Mouse (Mus musculus) neural tube, embryonic 15.5 days (tissue): Measurements from ENCODE around the gene Plcb4. TPM values are rescaled to one million over a fixed set of nuclear protein-coding genes. Genes with fewer than 3 reads are reported as not detected.

Source experiments
- ATAC-seq: fragments of 200-750 bp; cut with Nextera tagmentation; 2 replicates; pipeline ENCODE4 v1.8.0; 2017; ENCODE audit warnings: mild to moderate bottlenecking, moderate TSS enrichment, moderate library complexity; ENCODE audit not compliant: low FRiP score
- H3K27ac ChIP-seq: fragments of 300-500 bp; sonication (generic); replicated peaks from 2 replicates; pipeline ENCODE4 v1.5.1; 2015; ENCODE audit warnings: mild to moderate bottlenecking, inconsistent platforms
- H3K27me3 ChIP-seq: fragments of 300-500 bp; sonication (generic); replicated peaks from 2 replicates; pipeline ENCODE4 v1.6.1; 2015; ENCODE audit warnings: inconsistent platforms
- H3K36me3 ChIP-seq: fragments of 300-500 bp; sonication (generic); 2 replicates; pipeline ENCODE4 v1.6.1; 2015; ENCODE audit warnings: inconsistent platforms
- H3K4me1 ChIP-seq: fragments of 300-500 bp; sonication (generic); 2 replicates; pipeline ENCODE4 v1.6.1; 2015; ENCODE audit warnings: inconsistent platforms
- H3K4me2 ChIP-seq: fragments of 300-500 bp; sonication (generic); 2 replicates; pipeline ENCODE4 v1.6.1; 2015; ENCODE audit warnings: inconsistent platforms, mild to moderate bottlenecking, moderate library complexity
- H3K4me3 ChIP-seq: fragments of 300-500 bp; sonication (generic); replicated peaks from 2 replicates; pipeline ENCODE4 v1.5.1; 2015; ENCODE audit warnings: mild to moderate bottlenecking, inconsistent platforms
- H3K9ac ChIP-seq: fragments of 300-500 bp; sonication (generic); replicated peaks from 2 replicates; pipeline ENCODE4 v1.6.1; 2015; ENCODE audit warnings: mild to moderate bottlenecking, inconsistent platforms
- H3K9me3 ChIP-seq: fragments of 300-500 bp; sonication (generic); replicated peaks from 2 replicates; pipeline ENCODE4 v1.6.1; 2016; ENCODE audit warnings: inconsistent platforms
- WGBS: fragments of 180-500 bp; shearing (Covaris S2); methylation state at CpG from one replicate; pipeline ENCODE4 v1.1.7; 2015; ENCODE audit warnings: mixed read lengths; 5-methylcytosine and 5-hydroxymethylcytosine counted together
- polyA plus RNA-seq: library from polyadenylated mRNA; unstranded; fragments of >200 nt; fragmentation: Nextera tagmentation; extraction: Ambion mirVana; gene quantifications from 2 replicates; pipeline ENCODE4 v1.2.1, GENCODE M21; 2015

Plcb4 gene
- polyA plus RNA-seq = 34.5 and 35.5 TPM in 2 replicates

DNA sequence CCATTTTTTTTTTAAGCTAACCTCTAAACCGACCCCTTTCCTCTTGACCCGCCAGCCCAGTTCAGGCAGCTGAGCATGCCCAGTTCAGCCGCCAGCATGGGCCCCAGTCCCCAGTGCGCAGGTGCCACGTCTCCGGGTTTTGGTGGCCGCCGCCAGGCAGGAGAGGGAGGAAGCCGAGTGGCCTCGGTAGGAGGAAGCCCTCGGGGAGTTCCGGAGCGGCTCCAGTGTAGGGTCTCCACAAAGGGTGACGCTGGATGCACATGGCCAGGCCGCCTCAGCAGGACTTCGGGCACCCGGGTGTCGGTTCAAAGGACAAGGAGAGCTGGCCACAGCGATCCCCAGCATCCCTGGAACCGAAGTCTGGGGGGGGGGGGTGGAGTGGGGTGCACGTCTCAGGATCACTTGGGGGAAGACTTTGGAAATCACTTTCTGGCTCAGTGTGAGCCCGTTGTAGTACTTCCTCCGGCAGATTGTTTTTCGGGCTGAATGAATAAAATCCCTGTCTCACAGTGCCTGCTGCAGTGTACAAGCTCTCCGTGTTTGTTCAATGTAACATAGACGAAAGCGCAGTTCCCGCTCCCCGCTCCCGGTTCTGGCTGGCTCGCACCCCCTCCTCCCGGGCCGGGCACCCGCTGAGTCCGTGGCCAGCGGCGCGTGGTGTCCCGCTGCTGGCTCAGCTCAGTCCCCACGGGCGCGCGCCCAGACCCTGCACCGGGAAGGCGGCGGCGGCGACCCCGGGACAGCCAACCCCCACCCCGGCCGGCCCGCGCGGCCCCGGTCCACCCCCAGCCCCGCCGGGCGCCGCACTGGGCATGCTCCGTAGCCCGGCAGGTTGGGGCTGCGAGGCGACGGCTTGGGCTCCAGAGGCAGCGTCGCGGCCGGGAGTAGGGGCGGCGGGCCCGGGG is at the start of gene Plcb4:
TSS of gene Plcb4 (plus strand) at position 526 of the 905 bp plus-strand sequence.
- H3K4me1 ChIP-seq = peaks cover 6% of the 10 kb centered on the region; the same call in 1 of the 2 replicates
- WGBS = under 1% methylated on average over 67 of the region's 71 CpGs
- ATAC-seq = peak; percentile 91

DNA sequence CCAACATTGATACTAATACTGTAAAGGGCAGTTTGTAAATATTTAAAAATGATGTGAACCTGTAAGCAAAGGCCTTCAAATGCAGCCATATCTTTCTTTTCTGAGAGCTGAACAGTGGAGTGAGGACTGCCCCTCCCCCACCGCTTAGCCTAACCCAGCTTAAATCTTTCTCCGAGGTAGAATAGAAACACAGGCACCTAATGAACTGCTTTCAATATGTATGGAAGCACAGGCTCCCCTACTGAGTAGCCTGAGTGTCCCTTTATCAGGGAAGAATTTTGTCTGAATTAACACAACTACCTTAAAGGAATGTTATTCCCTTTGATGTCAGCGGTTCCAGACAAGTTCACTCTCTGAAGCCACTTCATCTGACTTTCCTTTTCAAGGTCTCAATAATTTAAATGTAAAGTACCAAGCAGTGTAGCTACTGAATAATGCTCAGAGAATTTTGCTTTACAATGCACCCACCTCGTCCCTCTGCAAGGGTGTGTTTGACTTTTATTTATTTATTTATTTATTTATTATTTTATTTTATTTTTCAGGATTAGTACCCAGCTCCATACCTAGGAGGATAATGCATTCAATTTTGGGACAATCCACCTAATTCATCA is 44.1 kb upstream of the Plcb4 start:
- no peak overlapping the region for H3K4me2 ChIP-seq
- 11% methylated on average over 4 of the region's 4 CpGs for WGBS
- ATAC-seq = no peak

More for the DNA sequence above, at the start of gene Plcb4:
- H3K27ac ChIP-seq = peak within 1 kb of the TSS; percentile 96
- H3K27me3 ChIP-seq = no peaks in the 10 kb centered on the region
- no peaks in the 10 kb centered on the region for H3K36me3 ChIP-seq
- peak within 1 kb of the TSS; percentile 81 for H3K4me3 ChIP-seq
- no peaks in the 10 kb centered on the region for H3K9me3 ChIP-seq
- peak within 1 kb of the TSS; percentile 89 for H3K9ac ChIP-seq
- peak within 1 kb of the TSS; percentile 73 for H3K4me2 ChIP-seq

DNA sequence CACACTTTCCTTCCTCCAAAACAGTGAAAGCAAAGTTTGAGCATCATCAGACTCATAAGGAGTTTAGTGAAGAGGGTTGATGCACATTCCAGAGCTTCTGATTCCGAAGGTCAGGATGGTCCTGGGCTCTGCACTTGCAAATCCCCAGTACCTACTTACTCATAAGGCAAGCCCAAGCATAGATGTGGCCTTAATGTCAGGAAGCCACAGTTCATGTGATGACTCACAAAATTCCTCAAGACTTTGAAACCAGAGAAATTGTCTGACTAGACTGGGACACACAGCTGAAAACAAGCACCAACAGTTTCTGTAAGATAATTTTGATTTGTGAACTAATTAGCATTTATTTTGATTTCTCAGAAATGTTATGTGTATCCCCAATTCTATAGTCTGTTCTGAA is 42.7 kb upstream of the Plcb4 start:
- Histone ChIP-seq H3K4me1 (no peaks in the 10 kb centered on the region), H3K9ac (no peak overlapping the region), H3K9me3 (no peaks in the 10 kb centered on the region), H3K36me3 (no peaks in the 10 kb centered on the region), H3K4me3 (no peak overlapping the region), H3K27me3 (no peaks in the 10 kb centered on the region), H3K27ac (no peak overlapping the region), H3K4me2 (no peak overlapping the region)
- WGBS = 90% methylated on average over 1 of the region's 1 CpGs
- ATAC-seq = no peak

More for the DNA sequence above, 44.1 kb upstream of the Plcb4 start:
- Histone ChIP-seq H3K27me3 (no peaks in the 10 kb centered on the region), H3K9ac (no peak overlapping the region), H3K36me3 (no peaks in the 10 kb centered on the region), H3K27ac (no peak overlapping the region), H3K4me3 (no peak overlapping the region), H3K9me3 (no peaks in the 10 kb centered on the region), H3K4me1 (no peaks in the 10 kb centered on the region)

DNA sequence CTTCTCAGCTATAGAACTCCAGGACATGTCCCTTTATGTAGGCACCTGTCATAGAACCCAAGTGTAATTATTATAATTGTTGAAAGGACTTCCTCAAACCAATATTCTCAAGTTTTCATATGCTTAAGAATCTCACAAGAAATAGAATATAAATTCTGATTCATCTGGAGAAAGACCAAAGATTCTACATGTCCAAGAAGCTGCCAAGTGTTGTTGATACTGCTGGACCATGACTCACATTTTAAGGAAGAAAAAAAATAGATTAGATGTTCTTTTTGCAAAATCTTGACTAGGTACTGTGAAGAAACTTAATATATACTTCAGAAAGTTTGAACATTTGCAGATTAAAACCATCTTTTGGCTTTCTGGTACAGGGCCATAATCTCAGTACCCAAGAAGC is 40.3 kb upstream of the Plcb4 start:
- H3K4me1 ChIP-seq = no peaks in the 10 kb centered on the region
- H3K4me3 ChIP-seq = no peak overlapping the region
- H3K36me3 ChIP-seq = no peaks in the 10 kb centered on the region
- H3K9ac ChIP-seq = no peak overlapping the region
- no peak for ATAC-seq
- H3K27me3 ChIP-seq = no peaks in the 10 kb centered on the region
- H3K27ac ChIP-seq = no peak overlapping the region
- no peak overlapping the region for H3K4me2 ChIP-seq
- H3K9me3 ChIP-seq = no peaks in the 10 kb centered on the region

DNA sequence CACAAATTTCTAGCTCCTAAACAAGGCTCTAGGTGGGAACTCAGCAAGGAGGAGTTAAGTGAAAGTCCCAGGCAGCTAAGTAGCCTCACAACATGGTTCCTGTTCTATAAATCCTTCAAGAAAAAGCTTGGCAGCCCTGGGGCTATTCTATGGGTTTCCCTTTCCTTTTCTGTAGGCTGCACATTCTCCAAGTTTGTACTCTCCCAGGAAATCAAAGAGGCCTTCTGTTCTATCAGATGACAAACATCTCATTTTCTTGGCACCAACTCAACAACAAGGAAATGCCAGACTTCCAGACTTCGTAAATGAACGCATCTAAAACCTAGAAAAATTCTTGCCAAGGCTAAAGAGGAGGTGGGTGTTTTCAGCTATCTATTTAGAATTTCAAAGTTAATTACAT is 38.9 kb upstream of the Plcb4 start:
- WGBS = 72% methylated on average over 2 of the region's 2 CpGs
- no peaks in the 10 kb centered on the region for H3K27me3 ChIP-seq
- no peak overlapping the region for H3K4me2 ChIP-seq
- no peak overlapping the region for H3K9ac ChIP-seq
- no peaks in the 10 kb centered on the region for H3K9me3 ChIP-seq
- H3K4me3 ChIP-seq = no peak overlapping the region
- H3K27ac ChIP-seq = no peak overlapping the region
- ATAC-seq = no peak
- H3K36me3 ChIP-seq = no peaks in the 10 kb centered on the region
- no peaks in the 10 kb centered on the region for H3K4me1 ChIP-seq

DNA sequence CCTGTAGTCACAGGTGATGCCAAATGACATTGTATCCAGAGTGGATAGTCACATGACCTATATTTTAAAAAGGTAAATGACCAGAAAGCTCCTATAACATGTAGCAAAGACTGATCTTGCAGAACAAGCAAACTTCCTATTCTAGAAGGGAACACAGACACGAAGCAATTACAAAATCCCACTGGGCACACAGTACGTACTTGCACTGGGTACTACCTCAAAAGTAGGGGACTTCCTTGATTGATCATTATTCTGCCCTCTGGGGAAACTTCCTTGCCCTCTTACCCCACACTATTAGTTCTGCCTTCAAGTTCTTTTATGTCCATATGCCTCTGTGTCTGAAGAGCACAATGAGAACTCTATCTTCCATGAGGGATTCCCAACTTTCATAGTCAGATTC is 31.0 kb upstream of the Plcb4 start:
- H3K27me3 ChIP-seq = no peaks in the 10 kb centered on the region
- H3K9me3 ChIP-seq = no peaks in the 10 kb centered on the region
- no peak for ATAC-seq
- H3K36me3 ChIP-seq = no peaks in the 10 kb centered on the region
- H3K4me3 ChIP-seq = no peak overlapping the region
- no peak overlapping the region for H3K4me2 ChIP-seq
- WGBS = 81% methylated on average over 2 of the region's 2 CpGs
- H3K4me1 ChIP-seq = no peaks in the 10 kb centered on the region
- no peak overlapping the region for H3K27ac ChIP-seq
- no peak overlapping the region for H3K9ac ChIP-seq

DNA sequence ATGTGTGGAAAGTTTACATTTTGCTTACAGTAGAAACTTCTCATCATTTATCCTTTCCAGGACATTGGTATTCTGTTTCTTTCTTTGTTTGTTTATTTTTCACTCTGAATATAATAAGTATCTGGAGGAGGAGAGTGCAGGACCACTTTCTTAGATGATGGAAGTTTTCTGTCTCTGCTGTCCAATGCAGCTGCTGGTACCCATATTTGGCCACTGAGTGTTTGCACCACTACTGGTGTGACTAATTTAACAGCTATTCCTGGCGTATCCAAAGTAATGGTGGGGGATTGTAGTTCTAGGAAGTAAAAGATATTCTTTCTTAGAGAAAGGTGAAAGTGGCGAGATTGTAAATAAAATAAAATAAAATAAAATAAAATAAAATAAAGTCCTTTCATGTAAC is 21.6 kb upstream of the Plcb4 start:
- H3K4me3 ChIP-seq = no peak overlapping the region
- H3K36me3 ChIP-seq = no peaks in the 10 kb centered on the region
- H3K4me1 ChIP-seq = no peaks in the 10 kb centered on the region
- H3K9me3 ChIP-seq = no peaks in the 10 kb centered on the region
- WGBS = 72% methylated on average over 2 of the region's 2 CpGs
- H3K9ac ChIP-seq = no peak overlapping the region
- no peak overlapping the region for H3K27ac ChIP-seq
- H3K27me3 ChIP-seq = no peaks in the 10 kb centered on the region
- no peak overlapping the region for H3K4me2 ChIP-seq
- no peak for ATAC-seq

DNA sequence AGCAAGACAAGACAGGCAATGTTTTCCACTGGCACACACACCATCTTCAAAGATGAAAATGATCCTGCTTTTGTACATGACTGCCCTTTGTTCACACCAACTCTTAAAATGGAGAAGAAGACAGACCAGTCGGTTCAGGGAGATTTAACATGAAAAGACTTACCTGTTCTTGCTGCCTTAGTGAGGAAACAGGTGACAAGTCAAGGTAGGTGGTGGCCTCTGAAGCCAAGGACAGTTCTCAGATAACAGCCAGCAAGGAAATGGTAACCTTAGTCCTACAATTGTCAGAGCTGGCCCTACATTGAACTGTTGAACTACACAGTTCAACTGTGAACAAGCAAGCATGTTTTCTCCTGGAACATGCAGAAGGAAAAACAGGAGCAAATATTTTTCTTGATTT is 17.8 kb upstream of the Plcb4 start:
- 93% methylated on average over 1 of the region's 1 CpGs for WGBS
- Histone ChIP-seq H3K4me1 (no peaks in the 10 kb centered on the region), H3K27me3 (no peaks in the 10 kb centered on the region), H3K9me3 (0 out of 2 replicates have a peak, but pooled peaks cover 2% of the 10 kb centered on the region), H3K27ac (no peak overlapping the region), H3K36me3 (no peaks in the 10 kb centered on the region), H3K4me3 (no peak overlapping the region), H3K4me2 (no peak overlapping the region), H3K9ac (no peak overlapping the region)
- no peak for ATAC-seq

DNA sequence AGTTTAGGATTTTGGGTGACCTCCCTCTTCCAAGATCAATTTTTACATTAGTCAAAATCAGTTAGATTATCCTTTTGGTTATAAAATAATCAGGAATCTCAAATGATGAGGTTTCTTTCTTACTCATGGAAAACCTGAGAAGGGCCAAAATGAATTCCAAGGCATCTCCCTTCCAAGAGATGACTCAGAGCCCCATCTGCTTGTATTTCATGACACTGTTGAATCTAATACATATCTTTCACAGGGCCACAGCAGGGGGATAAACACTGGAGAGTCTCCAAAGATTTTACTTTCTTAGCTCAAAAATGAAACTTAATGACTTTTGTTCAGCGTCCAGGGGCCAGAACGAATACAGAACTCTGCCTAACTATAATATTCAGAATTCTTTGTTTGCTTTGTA is 17.2 kb upstream of the Plcb4 start:
- H3K36me3 ChIP-seq = no peaks in the 10 kb centered on the region
- ATAC-seq = no peak

DNA sequence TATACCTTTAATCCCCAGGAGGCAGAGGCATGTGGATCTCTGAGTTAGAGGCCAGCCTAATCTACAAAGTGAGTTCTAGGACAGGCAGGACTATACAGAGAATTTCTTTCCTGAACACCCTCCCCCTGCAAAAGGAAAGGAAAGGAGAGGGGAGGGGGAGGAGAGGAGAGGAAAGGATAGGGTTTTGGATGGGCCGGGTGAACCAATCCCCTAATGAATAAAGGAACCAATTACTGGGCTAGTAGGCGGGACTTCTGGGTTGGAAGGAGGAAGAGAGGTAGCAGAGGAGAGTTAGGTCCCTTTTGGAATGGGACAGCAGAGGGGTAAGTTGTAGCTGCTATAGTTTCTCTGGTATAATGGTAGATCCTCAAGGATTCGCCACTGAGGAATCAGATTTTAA is 12.6 kb upstream of the Plcb4 start:
- no peak overlapping the region for H3K4me2 ChIP-seq
- no peak overlapping the region for H3K27ac ChIP-seq
- no peak for ATAC-seq
- H3K4me1 ChIP-seq = no peaks in the 10 kb centered on the region
- WGBS = 82% methylated on average over 3 of the region's 3 CpGs
- no peaks in the 10 kb centered on the region for H3K27me3 ChIP-seq
- no peak overlapping the region for H3K4me3 ChIP-seq
- H3K9ac ChIP-seq = no peak overlapping the region
- 0 out of 2 replicates have a peak, but pooled peaks cover 2% of the 10 kb centered on the region for H3K9me3 ChIP-seq
- H3K36me3 ChIP-seq = no peaks in the 10 kb centered on the region

More for the DNA sequence above, 17.2 kb upstream of the Plcb4 start:
- Histone ChIP-seq H3K4me2 (no peak overlapping the region), H3K27me3 (no peaks in the 10 kb centered on the region), H3K9ac (no peak overlapping the region), H3K27ac (no peak overlapping the region), H3K4me1 (no peaks in the 10 kb centered on the region), H3K4me3 (no peak overlapping the region), H3K9me3 (0 out of 2 replicates have a peak, but pooled peaks cover 2% of the 10 kb centered on the region)
- WGBS = 96% methylated on average over 2 of the region's 2 CpGs

DNA sequence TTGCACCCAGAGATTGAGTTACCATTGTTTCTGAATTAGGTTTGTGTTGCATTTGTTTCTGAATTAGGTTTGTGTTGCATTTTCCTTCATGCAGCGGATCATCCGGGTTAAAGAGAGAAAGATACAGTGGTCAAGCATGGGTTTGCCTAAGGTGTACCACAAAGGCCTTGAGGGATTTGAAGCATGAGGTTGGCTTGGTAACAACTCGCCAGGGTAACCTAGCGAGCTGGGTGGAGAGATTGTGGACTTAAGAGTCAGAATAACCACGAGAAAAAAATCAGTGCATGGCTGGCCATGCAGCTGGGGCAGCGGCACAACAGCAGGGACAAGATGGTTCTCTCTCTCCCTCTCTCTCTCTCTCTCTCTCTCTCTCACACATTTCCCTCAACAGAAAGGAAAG is 12.2 kb upstream of the Plcb4 start:
- Histone ChIP-seq H3K36me3 (no peaks in the 10 kb centered on the region), H3K9ac (no peak overlapping the region), H3K27ac (no peak overlapping the region), H3K27me3 (no peaks in the 10 kb centered on the region), H3K4me1 (no peaks in the 10 kb centered on the region), H3K4me3 (no peak overlapping the region), H3K4me2 (no peak overlapping the region), H3K9me3 (0 out of 2 replicates have a peak, but pooled peaks cover 2% of the 10 kb centered on the region)
- no peak for ATAC-seq
- 87% methylated on average over 6 of the region's 6 CpGs for WGBS

DNA sequence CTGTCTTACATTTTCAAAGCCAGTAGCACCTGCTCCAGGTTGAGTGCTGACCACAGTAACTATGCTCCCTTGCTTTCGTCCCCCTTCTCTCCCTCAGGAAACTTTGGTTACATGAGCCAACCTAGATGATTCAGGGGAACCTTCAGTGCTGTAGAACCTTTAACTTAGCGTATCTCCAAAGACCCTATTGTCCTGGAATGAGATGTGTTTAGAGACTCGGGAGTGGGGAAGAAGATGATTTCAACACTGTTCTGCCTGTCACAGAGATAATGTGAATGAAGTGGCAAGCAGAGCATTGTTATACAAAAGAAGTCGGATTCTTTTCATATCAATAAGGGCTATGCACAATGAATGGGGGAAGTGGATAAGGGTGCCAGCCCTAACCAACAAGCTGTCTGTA is 10.8 kb upstream of the Plcb4 start:
- Histone ChIP-seq H3K4me3 (no peak overlapping the region), H3K27ac (no peak overlapping the region), H3K9ac (no peak overlapping the region), H3K36me3 (no peaks in the 10 kb centered on the region), H3K9me3 (0 out of 2 replicates have a peak, but pooled peaks cover under 1% of the 10 kb centered on the region), H3K4me2 (no peak overlapping the region), H3K27me3 (no peaks in the 10 kb centered on the region), H3K4me1 (no peaks in the 10 kb centered on the region)
- 76% methylated on average over 4 of the region's 4 CpGs for WGBS
- no peak for ATAC-seq
